In the genomic region with DNA sequence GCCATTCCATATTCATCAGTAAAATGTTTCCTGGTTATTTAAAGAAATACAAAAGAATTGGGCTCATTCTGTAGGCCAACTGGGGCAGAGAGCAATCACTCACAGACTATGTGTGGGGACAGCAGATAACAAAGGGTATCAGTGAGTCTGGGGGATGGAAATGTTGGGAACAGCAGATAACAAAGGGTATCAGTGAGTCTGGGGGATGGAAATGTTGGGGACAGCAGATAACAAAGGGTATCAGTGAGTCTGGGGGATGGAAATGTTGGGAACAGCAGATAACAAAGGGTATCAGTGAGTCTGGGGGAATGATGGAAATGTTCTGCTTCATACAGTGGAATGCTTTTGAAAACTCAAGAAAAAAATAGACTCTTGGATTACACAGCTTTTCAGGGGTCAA, we compare ENCODE assay signal across 1 mouse cellular context. TPM values are rescaled to one million over a fixed set of nuclear protein-coding genes. Genes with fewer than 3 reads are reported as not detected.
"Had no signal": no experiment of that assay in that cellular context is flagged by ENCODE, and none has a peak within 500 bp of the region (broad histone marks: within the 10 kb centered on the region; RNA-seq: fewer than 3 reads in every experiment).

No protein-coding gene starts in this region.

RNA-seq across cellular contexts. Expression of a gene that starts 35.7 kb away (rescaled TPM):
- polyA plus RNA-seq: inflammation-experienced regulatory T-cells, adult 6 months had no signal
